Mouse (Mus musculus) right cerebral cortex, adult 18-20 months (tissue): ENCODE data around the gene Samd4b.
A peak's percentile ranks its signal among the peaks of the same experiment; 100 is the strongest.

ENCODE experiments used
- DNase-seq: peaks from one replicate; pipeline ENCODE4 v3.0.0; 2022; ENCODE audit warnings: mixed read lengths

Samd4b gene

GRCm38 (mm10) chr7:28490903-28491302, 107.0 kb downstream of the Samd4b start:
- no peak for DNase-seq

GRCm38 (mm10) chr7:28490410-28490809, 107.5 kb downstream of the Samd4b start:
- DNase-seq: peak; percentile 32

GRCm38 (mm10) chr7:28488030-28488491, 109.9 kb downstream of the Samd4b start:
- peak; percentile 70 for DNase-seq

- DNase-seq: no peak
Observed at GRCm38 (mm10) chr7:28484192-28484591, 113.8 kb downstream of the Samd4b start.

GRCm38 (mm10) chr7:28482854-28483253, 115.1 kb downstream of the Samd4b start:
- peak; percentile 73 for DNase-seq

- DNase-seq: no peak
Observed at GRCm38 (mm10) chr7:28478854-28479253, 119.1 kb downstream of the Samd4b start.

GRCm38 (mm10) chr7:28477363-28477762, 120.6 kb downstream of the Samd4b start:
- DNase-seq: no peak

GRCm38 (mm10) chr7:28476191-28476590, 121.8 kb downstream of the Samd4b start:
- no peak for DNase-seq

GRCm38 (mm10) chr7:28467213-28467751, 130.7 kb downstream of the Samd4b start:
- no peak for DNase-seq

- DNase-seq: no peak
Observed at GRCm38 (mm10) chr7:28466721-28467212, 131.2 kb downstream of the Samd4b start.

GRCm38 (mm10) chr7:28464416-28465212, 133.3 kb downstream of the Samd4b start:
- peak; percentile 95 for DNase-seq

- DNase-seq: no peak
Observed at GRCm38 (mm10) chr7:28462769-28463168, 135.2 kb downstream of the Samd4b start.

- DNase-seq: no peak
Observed at GRCm38 (mm10) chr7:28460361-28460760, 137.6 kb downstream of the Samd4b start.

GRCm38 (mm10) chr7:28452361-28453005, 145.5 kb downstream of the Samd4b start:
- DNase-seq: no peak

GRCm38 (mm10) chr7:28451531-28452360, 146.2 kb downstream of the Samd4b start, which contains the start of gene Lrfn1:
Gene Lrfn1 (plus strand): TSS chr7:28451980.
- no peak for DNase-seq

GRCm38 (mm10) chr7:28447865-28448820, 149.8 kb downstream of the Samd4b start:
- DNase-seq: no peak

- DNase-seq: no peak
Observed at GRCm38 (mm10) chr7:28447101-28447830, 150.7 kb downstream of the Samd4b start.

GRCm38 (mm10) chr7:28446446-28446845, 151.5 kb downstream of the Samd4b start:
- DNase-seq: peak; percentile 66

GRCm38 (mm10) chr7:28444344-28444974, 153.5 kb downstream of the Samd4b start:
- DNase-seq: no peak

- no peak for DNase-seq
Observed at GRCm38 (mm10) chr7:28442688-28443087, 155.3 kb downstream of the Samd4b start.
